Mouse (Mus musculus): Measurements from ENCODE around the gene Olfr829. TPM values are rescaled to one million over a fixed set of nuclear protein-coding genes. Genes with fewer than 3 reads are reported as not detected.
"Not testable (repeated sequence)": the region's sequence is repeated elsewhere in the genome, so short reads cannot be mapped to it uniquely, and the experiment has no call there.

Gene Olfr829
- polyA plus RNA-seq (2012; rRNA removed) (not detected in 2 replicates), polyA plus RNA-seq (2014; fragmentation: Nextera tagmentation; extraction: Ambion mirVana) (not detected in 2 replicates)

DNA sequence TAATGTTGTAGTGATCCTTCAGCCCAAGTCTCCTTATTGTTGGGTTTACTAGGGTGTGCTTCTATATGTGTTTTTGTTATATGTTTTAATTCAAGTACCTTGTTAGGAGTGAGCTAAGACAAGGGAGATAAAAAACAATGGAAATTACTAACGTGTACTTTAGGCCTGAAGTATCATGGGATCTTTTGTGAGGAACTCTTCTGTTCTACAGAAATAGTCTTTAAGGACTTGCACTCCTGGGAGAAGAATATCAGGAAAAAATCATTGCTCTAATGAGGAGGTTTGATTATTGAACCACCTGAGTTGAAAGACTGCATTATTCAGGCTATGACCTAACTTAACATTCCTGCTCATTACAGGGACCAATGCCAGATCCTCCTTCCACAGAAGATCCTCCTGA, at the start of gene Olfr829:
Gene Olfr829, plus strand, starts transcription at position 301 of the 400 bp plus-strand sequence.
- H3K36me3 ChIP-seq (replicated peaks; ENCODE audit: control insufficient read depth, insufficient read depth, low read depth), result no peaks in the 10 kb centered on the region
- no peak within 1 kb of the TSS for H3K4me3 ChIP-seq (ENCODE audit: insufficient read depth in 1 of 2, low read depth in 2 of 2, low read length in 2 of 2)
- no peak for DNase-seq (ENCODE audit: low read depth in 3 of 3, low spot score in 3 of 3)
- ATAC-seq (ENCODE audit: insufficient read depth), result no peak
- WGBS (ENCODE audit: insufficient replicate concordance), result 31% methylated on average over 1 of the region's 1 CpGs
- no peaks in the 10 kb centered on the region for H3K27me3 ChIP-seq (ENCODE audit: control insufficient read depth, insufficient read depth, low read length)
- no peak within 1 kb of the TSS for H3K9ac ChIP-seq (replicated peaks)
- H3K9me3 ChIP-seq (ENCODE audit: control insufficient read depth, low read length), result no peaks in the 10 kb centered on the region
- TF ChIP-seq CTCF (IDR thresholded peaks at IDR 0.05; ENCODE audit: low read depth) (no peak), EP300 (IDR thresholded peaks at IDR 0.05; ENCODE audit: low read depth) (no peak)
- H3K4me2 ChIP-seq (ENCODE audit: low read depth), result no peak within 1 kb of the TSS
- no peaks in the 10 kb centered on the region for H3K4me1 ChIP-seq (replicated peaks; ENCODE audit: control insufficient read depth in 2 of 2, insufficient read depth in 2 of 2, low read length in 1 of 2)
- H3K27ac ChIP-seq, result no peak within 1 kb of the TSS

DNA sequence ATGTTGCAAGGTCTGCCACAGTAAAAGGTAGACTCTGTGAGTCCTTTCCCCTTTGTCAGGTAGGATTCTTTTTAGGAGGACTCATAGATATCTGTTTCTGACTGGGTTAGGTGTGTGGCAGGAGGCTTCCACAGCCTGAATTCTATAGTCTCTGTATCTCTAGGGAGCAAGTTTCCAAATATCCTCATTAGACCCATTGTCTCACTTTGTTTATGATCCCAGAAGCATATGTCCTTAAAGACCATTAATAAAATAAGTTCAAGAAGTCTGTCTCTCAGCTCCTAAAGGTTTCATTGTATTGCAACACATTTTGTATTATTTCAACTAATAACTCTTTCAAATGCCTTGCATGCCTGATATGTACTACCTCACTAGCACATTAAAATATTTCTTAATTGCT, 35.3 kb upstream of the Olfr829 start, which contains the start of gene Olfr828:
Gene Olfr828, minus strand, starts transcription at position 101 of the 400 bp plus-strand sequence.
- Histone ChIP-seq H3K4me3 (ENCODE audit: insufficient read depth in 1 of 2, low read depth in 2 of 2, low read length in 2 of 2) (no peak within 1 kb of the TSS), H3K4me2 (ENCODE audit: low read depth) (no peak within 1 kb of the TSS), H3K27ac (no peak within 1 kb of the TSS), H3K9ac (replicated peaks) (no peak within 1 kb of the TSS), H3K4me1 (replicated peaks; ENCODE audit: control insufficient read depth in 2 of 2, insufficient read depth in 2 of 2, low read length in 1 of 2) (no peaks in the 10 kb centered on the region), H3K36me3 (replicated peaks; ENCODE audit: control insufficient read depth, insufficient read depth, low read depth) (no peaks in the 10 kb centered on the region), H3K9me3 (ENCODE audit: control insufficient read depth, low read length) (no peaks in the 10 kb centered on the region), H3K27me3 (ENCODE audit: control insufficient read depth, insufficient read depth, low read length) (no peaks in the 10 kb centered on the region)
- ATAC-seq (ENCODE audit: insufficient read depth) (no peak), DNase-seq (ENCODE audit: low read depth in 3 of 3, low spot score in 3 of 3) (no peak)
- no peak for TF ChIP-seq EP300 (IDR thresholded peaks at IDR 0.05; ENCODE audit: low read depth)
- no peak for TF ChIP-seq CTCF (IDR thresholded peaks at IDR 0.05; ENCODE audit: low read depth)

DNA sequence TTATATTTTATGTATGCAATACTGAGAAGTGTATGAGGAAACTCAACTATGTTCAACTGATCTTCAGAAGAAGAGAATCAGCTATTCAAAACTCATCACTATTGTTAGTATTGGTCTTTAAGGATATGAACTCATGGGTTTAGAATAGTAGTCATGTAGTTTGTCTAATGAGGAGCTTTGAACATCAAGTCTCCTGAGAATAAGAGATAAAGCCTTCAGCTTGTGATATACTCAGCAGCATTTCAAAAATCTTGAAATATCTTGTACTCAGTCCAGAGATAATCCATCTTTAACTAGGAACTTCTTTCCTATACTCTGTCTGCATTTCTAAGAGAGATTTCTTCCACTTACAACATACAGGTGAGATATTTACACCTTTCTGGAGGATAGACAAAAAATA, 19.7 kb downstream of the Olfr829 start, which contains the start of gene Olfr830:
Gene Olfr830, plus strand, starts transcription at position 301 of the 400 bp plus-strand sequence.
- H3K4me3 ChIP-seq (ENCODE audit: insufficient read depth in 1 of 2, low read depth in 2 of 2, low read length in 2 of 2), result no peak within 1 kb of the TSS
- H3K27ac ChIP-seq, result no peak within 1 kb of the TSS
- ATAC-seq (ENCODE audit: insufficient read depth) (no peak), DNase-seq (ENCODE audit: low read depth in 3 of 3, low spot score in 3 of 3) (no peak)
- H3K4me2 ChIP-seq (ENCODE audit: low read depth), result no peak within 1 kb of the TSS
- no peaks in the 10 kb centered on the region for H3K27me3 ChIP-seq (ENCODE audit: control insufficient read depth, insufficient read depth, low read length)
- no peaks in the 10 kb centered on the region for H3K36me3 ChIP-seq (replicated peaks; ENCODE audit: control insufficient read depth, insufficient read depth, low read depth)
- no peaks in the 10 kb centered on the region for H3K4me1 ChIP-seq (replicated peaks; ENCODE audit: control insufficient read depth in 2 of 2, insufficient read depth in 2 of 2, low read length in 1 of 2)
- no peaks in the 10 kb centered on the region for H3K9me3 ChIP-seq (ENCODE audit: control insufficient read depth, low read length)
- H3K9ac ChIP-seq (replicated peaks), result no peak within 1 kb of the TSS
- no peak for TF ChIP-seq CTCF (IDR thresholded peaks at IDR 0.05; ENCODE audit: low read depth)
- TF ChIP-seq EP300 (IDR thresholded peaks at IDR 0.05; ENCODE audit: low read depth), result no peak

DNA sequence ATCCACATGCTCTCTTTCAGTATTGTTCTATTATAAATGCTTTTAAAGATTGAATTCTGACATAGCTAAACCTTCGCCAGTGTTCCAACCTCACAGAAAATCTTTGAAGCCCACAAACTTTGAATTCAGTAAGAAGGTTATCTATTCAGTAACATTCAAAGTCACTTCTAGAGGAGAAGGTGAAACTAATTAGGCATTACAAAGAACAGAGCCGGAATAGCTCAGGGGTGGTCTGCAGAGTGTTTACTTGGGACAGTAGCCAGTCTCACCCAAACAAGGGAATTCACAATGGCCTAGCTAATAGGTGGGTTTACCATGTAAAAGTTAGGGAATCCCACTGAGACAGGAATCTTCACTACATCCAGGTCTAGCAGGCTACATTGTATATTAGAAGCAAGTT, 53.0 kb downstream of the Olfr829 start:
- DNase-seq (ENCODE audit: low read depth in 3 of 3, low spot score in 3 of 3); ATAC-seq (ENCODE audit: insufficient read depth); H3K27ac ChIP-seq; H3K36me3 ChIP-seq (replicated peaks; ENCODE audit: control insufficient read depth, insufficient read depth, low read depth); H3K4me3 ChIP-seq (ENCODE audit: insufficient read depth in 1 of 2, low read depth in 2 of 2, low read length in 2 of 2); H3K4me1 ChIP-seq (replicated peaks; ENCODE audit: control insufficient read depth in 2 of 2, insufficient read depth in 2 of 2, low read length in 1 of 2); H3K4me2 ChIP-seq (ENCODE audit: low read depth); H3K9me3 ChIP-seq (ENCODE audit: control insufficient read depth, low read length); H3K27me3 ChIP-seq (ENCODE audit: control insufficient read depth, insufficient read depth, low read length); H3K9ac ChIP-seq (replicated peaks): not testable (repeated sequence)
- WGBS (ENCODE audit: insufficient replicate concordance), result 57% methylated on average over 2 of the region's 2 CpGs

Other genes with a start within 250 kb of the Olfr829 start
- gene Muc16, start 180.4 kb upstream of the Olfr829 start, polyA plus RNA-seq (2012; rRNA removed), result 0.36 and 0.39 TPM in 2 replicates
- 0.30 and 0.33 TPM in 2 replicates for gene Muc16, start 180.4 kb upstream of the Olfr829 start, polyA plus RNA-seq (2014; fragmentation: Nextera tagmentation; extraction: Ambion mirVana)
- not detected in 2 replicates for gene Olfr24, start 90.9 kb upstream of the Olfr829 start, polyA plus RNA-seq (2012; rRNA removed)
- gene Olfr24, start 90.9 kb upstream of the Olfr829 start, polyA plus RNA-seq (2014; fragmentation: Nextera tagmentation; extraction: Ambion mirVana), result not detected in 2 replicates
- gene Olfr828, start 35.4 kb upstream of the Olfr829 start, polyA plus RNA-seq (2012; rRNA removed), result not detected in 2 replicates
- not detected in 2 replicates for gene Olfr828, start 35.4 kb upstream of the Olfr829 start, polyA plus RNA-seq (2014; fragmentation: Nextera tagmentation; extraction: Ambion mirVana)
- not detected in 2 replicates for gene Olfr830, start 19.8 kb downstream of the Olfr829 start, polyA plus RNA-seq (2012; rRNA removed)
- not detected in 2 replicates for gene Olfr830, start 19.8 kb downstream of the Olfr829 start, polyA plus RNA-seq (2014; fragmentation: Nextera tagmentation; extraction: Ambion mirVana)
- not detected in 2 replicates for gene Olfr832, start 82.2 kb downstream of the Olfr829 start, polyA plus RNA-seq (2012; rRNA removed)
- gene Olfr832, start 82.2 kb downstream of the Olfr829 start, polyA plus RNA-seq (2014; fragmentation: Nextera tagmentation; extraction: Ambion mirVana), result not detected in 2 replicates
- gene Olfr834, start 133.1 kb downstream of the Olfr829 start, polyA plus RNA-seq (2012; rRNA removed), result not detected in 2 replicates
- not detected in 2 replicates for gene Olfr834, start 133.1 kb downstream of the Olfr829 start, polyA plus RNA-seq (2014; fragmentation: Nextera tagmentation; extraction: Ambion mirVana)
- not detected in 2 replicates for gene Olfr835, start 177.8 kb downstream of the Olfr829 start, polyA plus RNA-seq (2012; rRNA removed)
- gene Olfr835, start 177.8 kb downstream of the Olfr829 start, polyA plus RNA-seq (2014; fragmentation: Nextera tagmentation; extraction: Ambion mirVana), result not detected in 2 replicates

All from liver, embryonic 14.5 days (tissue).